Comparison of ENCODE assay signal across 8 mouse cellular contexts in the genomic region with DNA sequence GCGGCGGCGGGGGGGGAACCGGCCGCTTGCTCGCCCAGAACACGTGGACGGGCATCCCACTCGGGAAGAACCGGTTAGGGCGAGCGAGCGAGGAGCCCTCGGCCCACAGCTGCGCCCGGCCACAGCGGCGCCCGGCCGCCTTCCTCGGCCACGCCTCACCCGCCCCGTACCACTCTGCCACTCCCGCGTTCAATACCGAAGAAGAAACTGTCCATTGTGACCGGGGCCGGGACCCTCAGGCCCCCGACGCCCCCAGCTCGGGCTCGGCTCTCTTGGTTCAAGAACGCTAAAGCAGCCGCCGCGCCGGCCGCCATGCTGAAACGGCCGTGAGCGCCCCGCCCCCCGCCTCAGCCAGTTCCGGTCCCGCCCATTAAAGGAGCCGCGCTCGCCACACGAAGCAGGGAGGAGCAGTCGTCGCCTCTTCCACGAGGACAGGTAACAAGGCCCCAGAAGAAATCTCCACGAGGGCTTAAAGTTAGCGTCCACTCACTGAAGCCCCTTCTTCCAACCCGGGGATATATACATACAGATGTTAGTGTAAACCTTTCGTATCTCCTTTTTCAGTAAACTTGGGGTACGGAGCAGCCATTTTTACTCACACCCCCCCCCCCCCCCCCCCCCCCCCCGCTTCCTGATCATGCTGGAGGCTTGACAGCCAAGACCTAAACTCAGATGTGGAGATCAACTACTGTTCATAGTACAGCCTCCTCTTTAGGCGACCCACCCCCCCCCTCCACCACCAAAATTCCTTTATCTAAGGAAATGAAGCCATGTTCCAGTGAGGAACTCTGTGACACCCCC. TPM values are rescaled to one million over a fixed set of nuclear protein-coding genes. Genes with fewer than 3 reads are reported as not detected.
A peak's percentile ranks its signal among the peaks of the same experiment; 100 is the strongest.
DNase-seq lines count a peak whose midpoint lies in the region; ATAC-seq lines count a peak whose summit lies in the region.

A gene (minus strand): TSS at position 349 of the 801 bp plus-strand sequence.

- H3K4me1 ChIP-seq in hindbrain, embryonic 14.5 days (replicated peaks; ENCODE audit: control insufficient read depth, insufficient read depth, low read length) = peaks cover 9% of the 10 kb centered on the region

- peak within 1 kb of the TSS; percentile 70 for H3K9ac ChIP-seq in hindbrain, embryonic 14.5 days

- peak within 1 kb of the TSS; percentile 98 for H3K4me2 ChIP-seq in hindbrain, embryonic 14.5 days (replicated peaks)

- peaks cover 34% of the 10 kb centered on the region for H3K36me3 ChIP-seq in hindbrain, embryonic 14.5 days (replicated peaks; ENCODE audit: control insufficient read depth, insufficient read depth)

- peak; percentile 89 for DNase-seq in R1 (ENCODE audit: low read depth, low spot score)
- peak; percentile 86 to 91 for DNase-seq in cerebellum, postnatal 14 days
- peak; percentile 60 to 61 for DNase-seq in frontal cortex, postnatal 25 days (ENCODE audit: low spot score in 2 of 2)
- DNase-seq in hindbrain, embryonic 14.5 days (ENCODE audit: low spot score) = peak; percentile 87
- peak; percentile 73 to 75 for DNase-seq in layer of hippocampus, postnatal 36 days
- DNase-seq in lung, postnatal 4 days = peak; percentile 86 to 90
- peak; percentile 69 for DNase-seq in retina, postnatal 7 days (ENCODE audit: low read depth, low spot score)
- peak; percentile 88 for DNase-seq in urinary bladder, postnatal 14 days (ENCODE audit: low spot score)

- peaks cover 24% of the 10 kb centered on the region for H3K27me3 ChIP-seq in hindbrain, embryonic 14.5 days (ENCODE audit: control insufficient read depth, insufficient read depth, low read length)

- ATAC-seq in hindbrain, embryonic 14.5 days (ENCODE audit: low FRiP score) = peak; percentile 82

- no peak within 1 kb of the TSS for H3K27ac ChIP-seq in hindbrain, embryonic 14.5 days

- WGBS in hindbrain, embryonic 14.5 days = under 1% methylated on average over 53 of the region's 60 CpGs

- no peaks in the 10 kb centered on the region for H3K9me3 ChIP-seq in hindbrain, embryonic 14.5 days (ENCODE audit: control insufficient read depth, low read length)

- H3K4me3 ChIP-seq in hindbrain, embryonic 14.5 days (replicated peaks; ENCODE audit: low read length) = peak within 1 kb of the TSS; percentile 68

RNA-seq across cellular contexts. Expression of the gene that starts here (rescaled TPM):
- 6.9 and 7.2 TPM in 2 replicates for polyA plus RNA-seq in hindbrain, embryonic 14.5 days (2014; fragmentation: Nextera tagmentation; extraction: Ambion mirVana)
- 10 to 100 TPM in 1 of 2 experiments, 1 to 10 TPM in 1; 9.6 to 10.4 TPM for total RNA-seq in layer of hippocampus, postnatal 36 days (2021)
